Mouse (Mus musculus) forebrain, embryonic 14.5 days (tissue): Measurements from ENCODE around the gene Habp4. TPM values are rescaled to one million over a fixed set of nuclear protein-coding genes. Genes with fewer than 3 reads are reported as not detected.

Experiments used
- ATAC-seq: fragments of 200-750 bp; cut with Nextera tagmentation; 2 replicates; pipeline ENCODE4 v1.8.0; 2017; ENCODE audit warnings: mild to moderate bottlenecking, moderate library complexity
- DNase-seq: peaks from one replicate; pipeline ENCODE4 v3.0.0-alpha.2; 2015; ENCODE audit warnings: low spot score
- H3K27ac ChIP-seq: fragments of 300-500 bp; sonication (generic); 2 replicates; pipeline ENCODE4 v1.5.1; 2014; ENCODE audit warnings: low read depth, mild to moderate bottlenecking, control low read depth, low read length, moderate library complexity
- H3K27me3 ChIP-seq: fragments of 300-500 bp; sonication (generic); replicated peaks from 2 replicates; pipeline ENCODE4 v1.6.1; 2014; ENCODE audit warnings: low read length, control low read depth, mixed read lengths; ENCODE audit not compliant: control insufficient read depth, insufficient read depth
- H3K36me3 ChIP-seq: fragments of 300-500 bp; sonication (generic); 2 replicates; pipeline ENCODE4 v1.6.1; 2014; ENCODE audit warnings: low read length, control low read depth; ENCODE audit not compliant: control insufficient read depth, insufficient read depth
- H3K4me1 ChIP-seq: fragments of 300-500 bp; sonication (generic); 2 replicates; pipeline ENCODE4 v1.6.1; 2014; ENCODE audit warnings: antibody characterized with exemption, low read length, control low read depth; ENCODE audit not compliant: control insufficient read depth, insufficient read depth
- H3K4me2 ChIP-seq: fragments of 300-500 bp; sonication (generic); 2 replicates; pipeline ENCODE4 v1.6.1; 2014; ENCODE audit warnings: mild to moderate bottlenecking, control low read depth, low read length
- H3K4me3 ChIP-seq: fragments of 300-500 bp; sonication (generic); 2 replicates; pipeline ENCODE4 v1.5.1; 2014; ENCODE audit warnings: low read depth, low read length, control low read depth
- H3K9ac ChIP-seq: fragments of 300-500 bp; sonication (generic); 2 replicates; pipeline ENCODE4 v1.6.1; 2014; ENCODE audit warnings: mild to moderate bottlenecking, low read length, control low read depth, moderate library complexity
- H3K9me3 ChIP-seq: fragments of 300-500 bp; sonication (generic); replicated peaks from 2 replicates; pipeline ENCODE4 v1.6.1; 2016; ENCODE audit warnings: low read length, control low read depth, mixed read lengths; ENCODE audit not compliant: control insufficient read depth
- WGBS: fragments of 180-500 bp; shearing (Covaris S2); extraction: QIAGEN DNeasy Blood & Tissue Kit; methylation state at CpG from one replicate; pipeline ENCODE4 v1.1.7; 2014; 5-methylcytosine and 5-hydroxymethylcytosine counted together
- polyA plus RNA-seq: library from polyadenylated mRNA; unstranded; fragments of >200 nt; fragmentation: Nextera tagmentation; extraction: Ambion mirVana; gene quantifications from 2 replicates; pipeline ENCODE4 v1.2.1, GENCODE M21; 2014

The Habp4 gene
- polyA plus RNA-seq, 1 experiment from 2014 or later = 17.5 TPM

DNA sequence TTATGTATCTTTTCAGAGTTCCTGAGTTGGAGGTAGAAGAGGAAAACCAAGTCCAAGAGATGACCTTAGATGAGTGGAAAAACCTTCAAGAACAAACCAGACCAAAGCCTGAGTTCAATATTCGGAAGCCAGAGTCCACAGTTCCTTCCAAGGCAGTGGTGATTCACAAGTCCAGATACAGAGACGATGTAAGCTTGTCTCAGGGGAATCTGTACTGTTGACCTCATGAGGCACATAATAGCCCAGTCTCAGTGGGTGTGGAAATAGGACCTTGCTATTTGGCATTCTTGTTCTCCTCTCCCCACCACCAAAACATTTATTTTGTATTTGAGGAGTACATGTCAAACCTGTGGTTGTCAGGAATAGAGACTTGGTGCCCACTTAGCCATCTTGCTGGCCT lies 20.5 kb downstream of the Habp4 start:
- no peaks in the 10 kb centered on the region for H3K27me3 ChIP-seq
- no peaks in the 10 kb centered on the region for H3K4me1 ChIP-seq
- WGBS = 81% methylated on average over 2 of the region's 2 CpGs
- no peak overlapping the region for H3K4me3 ChIP-seq
- H3K4me2 ChIP-seq = no peak overlapping the region
- H3K36me3 ChIP-seq = 0 out of 2 replicates have a peak, but pooled peaks cover 7% of the 10 kb centered on the region
- DNase-seq = no peak
- H3K9ac ChIP-seq = no peak overlapping the region
- no peak overlapping the region for H3K27ac ChIP-seq
- ATAC-seq = no peak
- no peaks in the 10 kb centered on the region for H3K9me3 ChIP-seq

GRCm38 (mm10) chr13:64183583-64183982 lies 22.0 kb downstream of the Habp4 start:
- no peaks in the 10 kb centered on the region for H3K27me3 ChIP-seq
- H3K36me3 ChIP-seq = 0 out of 2 replicates have a peak, but pooled peaks cover 7% of the 10 kb centered on the region
- no peak for DNase-seq
- 85% methylated on average over 4 of the region's 4 CpGs for WGBS
- no peaks in the 10 kb centered on the region for H3K9me3 ChIP-seq
- no peak overlapping the region for H3K9ac ChIP-seq
- no peak overlapping the region for H3K4me2 ChIP-seq
- H3K4me1 ChIP-seq = no peaks in the 10 kb centered on the region
- H3K4me3 ChIP-seq = no peak overlapping the region
- no peak overlapping the region for H3K27ac ChIP-seq
- ATAC-seq = no peak

DNA sequence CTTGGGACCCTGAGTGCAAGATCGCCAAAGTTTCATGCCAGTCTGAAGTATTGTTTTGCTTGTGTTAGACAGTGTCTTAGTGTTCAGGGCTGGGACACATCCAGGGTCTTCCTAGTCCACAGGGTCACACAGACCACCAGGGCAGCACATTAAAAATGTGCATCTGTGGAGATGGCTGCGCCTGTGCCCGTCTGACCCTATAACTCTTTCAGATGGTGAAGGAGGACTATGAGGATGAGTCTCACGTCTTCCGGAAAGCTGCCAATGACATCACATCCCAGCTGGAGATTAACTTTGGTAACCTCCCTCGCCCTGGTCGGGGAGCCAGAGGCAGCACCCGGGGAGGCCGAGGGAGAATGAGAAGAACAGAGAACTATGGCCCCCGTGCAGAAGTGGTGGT lies 22.7 kb downstream of the Habp4 start:
- ATAC-seq = no peak
- no peak overlapping the region for H3K4me3 ChIP-seq
- no peaks in the 10 kb centered on the region for H3K27me3 ChIP-seq
- 88% methylated on average over 10 of the region's 10 CpGs for WGBS
- H3K9me3 ChIP-seq = no peaks in the 10 kb centered on the region
- no peak overlapping the region for H3K4me2 ChIP-seq
- H3K36me3 ChIP-seq = 0 out of 2 replicates have a peak, but pooled peaks cover 7% of the 10 kb centered on the region
- H3K27ac ChIP-seq = no peak overlapping the region
- no peak for DNase-seq
- H3K9ac ChIP-seq = no peak overlapping the region
- no peaks in the 10 kb centered on the region for H3K4me1 ChIP-seq

DNA sequence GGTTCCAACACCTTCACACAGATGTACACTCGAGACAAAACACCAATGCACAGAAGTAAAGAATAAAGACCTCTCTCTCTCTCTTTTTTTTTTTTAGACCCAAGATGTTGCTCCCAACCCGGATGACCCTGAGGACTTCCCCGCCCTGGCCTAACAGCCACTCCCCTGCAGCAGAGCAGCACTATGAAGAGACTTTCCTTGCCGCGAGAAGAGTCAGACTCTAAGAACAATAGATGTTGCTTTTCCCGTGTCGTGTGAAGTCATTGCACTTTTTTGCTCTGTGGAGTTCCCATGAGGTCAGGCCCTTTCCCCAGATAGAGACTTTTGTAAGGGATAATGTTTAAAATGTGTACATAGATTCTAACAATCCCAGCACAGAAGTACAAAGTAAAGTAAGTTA lies 23.6 kb downstream of the Habp4 start:
- H3K27ac ChIP-seq = no peak overlapping the region
- no peak overlapping the region for H3K4me3 ChIP-seq
- 0 out of 2 replicates have a peak, but pooled peaks cover 7% of the 10 kb centered on the region for H3K36me3 ChIP-seq
- no peaks in the 10 kb centered on the region for H3K27me3 ChIP-seq
- 80% methylated on average over 7 of the region's 7 CpGs for WGBS
- H3K9ac ChIP-seq = no peak overlapping the region
- no peak overlapping the region for H3K4me2 ChIP-seq
- H3K9me3 ChIP-seq = no peaks in the 10 kb centered on the region
- ATAC-seq (no peak), DNase-seq (no peak)
- no peaks in the 10 kb centered on the region for H3K4me1 ChIP-seq

DNA sequence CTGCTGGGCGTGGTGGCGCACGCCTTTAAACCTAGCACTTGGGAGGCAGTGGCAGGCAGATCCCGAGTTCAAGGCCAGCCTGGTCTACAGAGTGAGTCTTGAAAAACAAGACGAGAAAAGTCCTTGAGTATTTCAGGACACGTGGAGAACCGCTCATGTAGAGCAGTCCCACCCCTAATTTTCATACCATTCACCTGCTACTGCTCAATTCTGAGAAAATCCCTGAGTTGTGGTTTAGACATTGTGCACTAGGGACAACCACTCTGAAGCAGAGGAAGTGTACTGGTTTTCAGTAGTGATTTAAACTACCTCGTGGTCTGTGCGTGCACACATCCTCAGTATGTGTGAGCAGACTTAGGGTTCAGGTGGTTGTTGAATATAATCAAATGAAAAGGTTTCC lies 24.0 kb downstream of the Habp4 start:
- Histone ChIP-seq H3K27ac (no peak overlapping the region), H3K4me3 (no peak overlapping the region), H3K9ac (no peak overlapping the region), H3K27me3 (no peaks in the 10 kb centered on the region), H3K9me3 (no peaks in the 10 kb centered on the region), H3K36me3 (0 out of 2 replicates have a peak, but pooled peaks cover 7% of the 10 kb centered on the region), H3K4me1 (no peaks in the 10 kb centered on the region), H3K4me2 (no peak overlapping the region)
- no peak for ATAC-seq
- WGBS = 91% methylated on average over 9 of the region's 9 CpGs
- no peak for DNase-seq

DNA sequence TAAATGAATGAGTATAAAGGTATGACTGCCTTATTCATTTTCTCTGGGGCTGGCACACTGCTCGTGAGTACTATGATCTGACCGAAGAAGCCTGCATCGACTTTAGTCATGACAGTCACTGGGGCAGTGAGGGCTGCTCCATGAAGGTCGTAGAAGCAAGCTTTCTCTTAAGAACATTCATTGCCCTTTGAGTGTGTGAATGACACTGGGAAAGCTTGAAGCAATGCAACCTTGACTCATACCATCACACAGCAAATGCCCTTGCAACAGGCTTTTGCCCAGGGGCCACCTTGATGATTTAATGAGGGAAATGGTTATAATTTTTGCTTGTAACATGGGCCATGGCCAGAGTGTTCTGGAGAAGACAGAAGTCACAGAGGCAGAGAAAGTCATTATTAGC lies 24.9 kb downstream of the Habp4 start:
- no peak overlapping the region for H3K9ac ChIP-seq
- H3K9me3 ChIP-seq = no peaks in the 10 kb centered on the region
- WGBS = 94% methylated on average over 4 of the region's 4 CpGs
- H3K4me2 ChIP-seq = no peak overlapping the region
- H3K36me3 ChIP-seq = 0 out of 2 replicates have a peak, but pooled peaks cover 7% of the 10 kb centered on the region
- H3K27ac ChIP-seq = no peak overlapping the region
- H3K4me3 ChIP-seq = no peak overlapping the region
- ATAC-seq (no peak), DNase-seq (no peak)
- no peaks in the 10 kb centered on the region for H3K4me1 ChIP-seq
- no peaks in the 10 kb centered on the region for H3K27me3 ChIP-seq

GRCm38 (mm10) chr13:64187065-64187464 lies 25.4 kb downstream of the Habp4 start:
- DNase-seq = no peak

GRCm38 (mm10) chr13:64197899-64198298 lies 36.3 kb downstream of the Habp4 start:
- Histone ChIP-seq H3K9me3 (no peaks in the 10 kb centered on the region), H3K27me3 (no peaks in the 10 kb centered on the region), H3K9ac (no peak overlapping the region), H3K4me3 (no peak overlapping the region), H3K4me2 (no peak overlapping the region), H3K27ac (no peak overlapping the region), H3K4me1 (no peaks in the 10 kb centered on the region), H3K36me3 (no peaks in the 10 kb centered on the region)
- DNase-seq (no peak), ATAC-seq (no peak)
- WGBS = 95% methylated on average over 6 of the region's 6 CpGs

More at GRCm38 (mm10) chr13:64187065-64187464, 25.4 kb downstream of the Habp4 start:
- no peak overlapping the region for H3K27ac ChIP-seq
- H3K9ac ChIP-seq = no peak overlapping the region
- no peak for ATAC-seq
- no peak overlapping the region for H3K4me3 ChIP-seq
- H3K27me3 ChIP-seq = no peaks in the 10 kb centered on the region
- 0 out of 2 replicates have a peak, but pooled peaks cover 7% of the 10 kb centered on the region for H3K36me3 ChIP-seq
- H3K9me3 ChIP-seq = no peaks in the 10 kb centered on the region
- H3K4me2 ChIP-seq = no peak overlapping the region
- H3K4me1 ChIP-seq = no peaks in the 10 kb centered on the region

DNA sequence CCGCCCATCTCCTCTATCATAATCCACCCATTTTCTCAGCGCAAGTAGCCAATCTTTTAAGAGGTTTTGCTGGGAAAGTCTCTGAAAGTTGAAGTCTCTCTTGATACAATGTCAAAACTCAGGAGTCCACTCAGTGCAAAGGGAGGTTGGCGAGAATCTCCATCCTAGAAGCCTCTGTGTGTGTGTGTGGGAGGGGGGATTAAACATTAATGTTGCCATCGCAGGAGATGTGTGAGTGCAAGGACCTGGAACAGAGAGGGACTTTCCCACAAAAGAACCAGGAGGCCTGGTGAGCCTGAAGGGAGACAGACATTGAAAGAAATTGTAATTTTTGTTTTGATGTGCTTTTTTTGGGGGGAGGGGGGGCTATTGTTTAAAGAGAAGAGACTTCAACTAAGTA lies 36.7 kb downstream of the Habp4 start:
- WGBS = 96% methylated on average over 4 of the region's 4 CpGs
- Histone ChIP-seq H3K9me3 (no peaks in the 10 kb centered on the region), H3K27ac (no peak overlapping the region), H3K4me1 (no peaks in the 10 kb centered on the region), H3K4me3 (no peak overlapping the region), H3K9ac (no peak overlapping the region), H3K36me3 (no peaks in the 10 kb centered on the region), H3K27me3 (no peaks in the 10 kb centered on the region), H3K4me2 (no peak overlapping the region)
- no peak for DNase-seq
- no peak for ATAC-seq
